Mouse (Mus musculus) spleen, adult 2 months (tissue): ENCODE data around the gene Fam69b.

Experiments used
- CTCF ChIP-seq: fragments of 200-500 bp; IDR thresholded peaks from 2 replicates; pipeline ENCODE4 v1.5.1; 2011; ENCODE audit warnings: mild to moderate bottlenecking, inconsistent platforms; ENCODE audit not compliant: insufficient read depth, insufficient read length, insufficient replicate concordance; ENCODE audit errors: extremely low read depth
- POLR2A ChIP-seq: fragments of 200-500 bp; IDR thresholded peaks from 2 replicates; pipeline ENCODE4 v1.6.1; 2011; ENCODE audit warnings: low read depth, low read length, inconsistent platforms

GRCm38 (mm10) chr2:26621246-26621645 lies 7.0 kb upstream of the Fam69b start:
- TF ChIP-seq CTCF (no peak), POLR2A (no peak)
